Mouse (Mus musculus): ENCODE measurements around the gene Tmem132d.

DNA sequence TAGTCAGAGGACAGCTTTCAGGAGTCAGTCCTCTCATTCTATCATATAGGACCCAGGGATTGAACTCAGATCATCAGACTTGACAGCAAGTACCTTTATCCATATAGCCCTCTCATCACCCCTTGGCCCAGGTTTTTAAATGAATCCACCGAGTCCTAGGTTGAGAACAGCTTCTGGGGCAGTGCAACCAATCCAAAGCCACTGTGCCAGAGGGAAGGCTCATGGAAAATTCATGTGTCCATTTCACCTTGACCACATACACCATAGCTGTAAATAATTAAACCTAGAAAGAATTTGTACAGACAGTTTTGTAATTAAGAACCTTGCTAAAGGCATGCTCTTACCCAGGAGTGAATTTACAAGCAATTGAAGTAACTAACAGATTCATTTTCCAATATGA lies 580.6 kb downstream of the Tmem132d start:
- TF ChIP-seq CTCF (IDR thresholded peaks at IDR 0.05; ENCODE audit: borderline replicate concordance, insufficient read depth, low read length): no peak
- no peak for TF ChIP-seq POLR2A (IDR thresholded peaks at IDR 0.05; ENCODE audit: low read depth, low read length)

Data from embryonic fibroblast, embryonic 13.5 days (primary cell).